Mouse (Mus musculus): ENCODE measurements around the gene Klhl2. TPM values are rescaled to one million over a fixed set of nuclear protein-coding genes. Genes with fewer than 3 reads are reported as not detected.

Gene Klhl2
- polyA plus RNA-seq, 1 experiment from 2014 or later = 32.2 TPM

GRCm38 (mm10) chr8:64820940-64821339 lies 28.9 kb downstream of the Klhl2 start:
- no peak overlapping the region for H3K27ac ChIP-seq (ENCODE audit: low read depth, low read length)
- no peaks in the 10 kb centered on the region for H3K36me3 ChIP-seq (ENCODE audit: control insufficient read depth, insufficient read depth, low read length)
- H3K4me2 ChIP-seq (ENCODE audit: low read depth, low read length) = no peak overlapping the region
- no peak for ATAC-seq (ENCODE audit: low read depth)
- no peak overlapping the region for H3K9ac ChIP-seq (replicated peaks; ENCODE audit: low read depth, low read length)
- H3K4me1 ChIP-seq (ENCODE audit: control insufficient read depth, insufficient read depth, low read length) = no peaks in the 10 kb centered on the region
- whole genome bisulfite sequencing = 98% methylated on average over 4 of the region's 4 CpGs
- H3K27me3 ChIP-seq (ENCODE audit: control insufficient read depth, insufficient read depth, low read length) = no peaks in the 10 kb centered on the region
- H3K4me3 ChIP-seq (ENCODE audit: low read depth, low read length) = no peak overlapping the region
- no peaks in the 10 kb centered on the region for H3K9me3 ChIP-seq (ENCODE audit: control insufficient read depth, low read length)

GRCm38 (mm10) chr8:64811790-64812189 lies 38.0 kb downstream of the Klhl2 start:
- H3K4me3 ChIP-seq (ENCODE audit: low read depth, low read length) = no peak overlapping the region
- 97% methylated on average over 9 of the region's 9 CpGs for WGBS
- ATAC-seq (ENCODE audit: low read depth) = no peak

GRCm38 (mm10) chr8:64811083-64811482 lies 38.7 kb downstream of the Klhl2 start:
- 78% methylated on average over 4 of the region's 4 CpGs for WGBS
- no peak overlapping the region for H3K9ac ChIP-seq (replicated peaks; ENCODE audit: low read depth, low read length)
- no peak for ATAC-seq (ENCODE audit: low read depth)
- H3K36me3 ChIP-seq (ENCODE audit: control insufficient read depth, insufficient read depth, low read length) = no peaks in the 10 kb centered on the region; the same call in 1 of the 2 replicates
- H3K9me3 ChIP-seq (ENCODE audit: control insufficient read depth, low read length) = no peaks in the 10 kb centered on the region
- H3K27ac ChIP-seq (ENCODE audit: low read depth, low read length) = no peak overlapping the region
- no peaks in the 10 kb centered on the region for H3K4me1 ChIP-seq (ENCODE audit: control insufficient read depth, insufficient read depth, low read length)
- H3K4me2 ChIP-seq (ENCODE audit: low read depth, low read length) = no peak overlapping the region
- H3K4me3 ChIP-seq (ENCODE audit: low read depth, low read length) = no peak overlapping the region
- no peaks in the 10 kb centered on the region for H3K27me3 ChIP-seq (ENCODE audit: control insufficient read depth, insufficient read depth, low read length)

More at GRCm38 (mm10) chr8:64811790-64812189, 38.0 kb downstream of the Klhl2 start:
- Histone ChIP-seq H3K27ac (ENCODE audit: low read depth, low read length) (no peak overlapping the region), H3K9me3 (ENCODE audit: control insufficient read depth, low read length) (no peaks in the 10 kb centered on the region), H3K36me3 (ENCODE audit: control insufficient read depth, insufficient read depth, low read length) (no peaks in the 10 kb centered on the region; the same call in 1 of the 2 replicates), H3K4me2 (ENCODE audit: low read depth, low read length) (no peak overlapping the region), H3K9ac (replicated peaks; ENCODE audit: low read depth, low read length) (no peak overlapping the region), H3K27me3 (ENCODE audit: control insufficient read depth, insufficient read depth, low read length) (no peaks in the 10 kb centered on the region), H3K4me1 (ENCODE audit: control insufficient read depth, insufficient read depth, low read length) (no peaks in the 10 kb centered on the region)

- Histone ChIP-seq H3K4me3 (ENCODE audit: low read depth, low read length) (no peak overlapping the region), H3K27ac (ENCODE audit: low read depth, low read length) (no peak overlapping the region), H3K4me2 (ENCODE audit: low read depth, low read length) (no peak overlapping the region), H3K27me3 (ENCODE audit: control insufficient read depth, insufficient read depth, low read length) (no peaks in the 10 kb centered on the region), H3K36me3 (ENCODE audit: control insufficient read depth, insufficient read depth, low read length) (no peaks in the 10 kb centered on the region; the same call in 1 of the 2 replicates), H3K4me1 (ENCODE audit: control insufficient read depth, insufficient read depth, low read length) (no peaks in the 10 kb centered on the region), H3K9ac (replicated peaks; ENCODE audit: low read depth, low read length) (no peak overlapping the region), H3K9me3 (ENCODE audit: control insufficient read depth, low read length) (no peaks in the 10 kb centered on the region)
- no peak for ATAC-seq (ENCODE audit: low read depth)
- WGBS = 86% methylated on average over 3 of the region's 3 CpGs
These were observed 43.3 kb downstream of the Klhl2 start for GRCm38 (mm10) chr8:64806558-64806957.

GRCm38 (mm10) chr8:64804971-64805370 lies 44.8 kb downstream of the Klhl2 start:
- Histone ChIP-seq H3K4me1 (ENCODE audit: control insufficient read depth, insufficient read depth, low read length) (no peaks in the 10 kb centered on the region), H3K4me3 (ENCODE audit: low read depth, low read length) (no peak overlapping the region), H3K27me3 (ENCODE audit: control insufficient read depth, insufficient read depth, low read length) (no peaks in the 10 kb centered on the region), H3K9me3 (ENCODE audit: control insufficient read depth, low read length) (no peaks in the 10 kb centered on the region), H3K4me2 (ENCODE audit: low read depth, low read length) (no peak overlapping the region), H3K27ac (ENCODE audit: low read depth, low read length) (no peak overlapping the region), H3K36me3 (ENCODE audit: control insufficient read depth, insufficient read depth, low read length) (no peaks in the 10 kb centered on the region), H3K9ac (replicated peaks; ENCODE audit: low read depth, low read length) (no peak overlapping the region)
- ATAC-seq (ENCODE audit: low read depth) = no peak
- 87% methylated on average over 4 of the region's 4 CpGs for WGBS

GRCm38 (mm10) chr8:64799306-64799705 lies 50.5 kb downstream of the Klhl2 start:
- no peak overlapping the region for H3K9ac ChIP-seq (replicated peaks; ENCODE audit: low read depth, low read length)
- H3K36me3 ChIP-seq (ENCODE audit: control insufficient read depth, insufficient read depth, low read length) = no peaks in the 10 kb centered on the region
- 93% methylated on average over 8 of the region's 8 CpGs for WGBS
- H3K4me2 ChIP-seq (ENCODE audit: low read depth, low read length) = no peak overlapping the region
- no peaks in the 10 kb centered on the region for H3K4me1 ChIP-seq (ENCODE audit: control insufficient read depth, insufficient read depth, low read length)
- no peak overlapping the region for H3K4me3 ChIP-seq (ENCODE audit: low read depth, low read length)
- H3K9me3 ChIP-seq (ENCODE audit: control insufficient read depth, low read length) = no peaks in the 10 kb centered on the region
- no peak overlapping the region for H3K27ac ChIP-seq (ENCODE audit: low read depth, low read length)
- no peak for ATAC-seq (ENCODE audit: low read depth)
- no peaks in the 10 kb centered on the region for H3K27me3 ChIP-seq (ENCODE audit: control insufficient read depth, insufficient read depth, low read length)

- ATAC-seq (ENCODE audit: low read depth) = no peak
- H3K4me2 ChIP-seq (ENCODE audit: low read depth, low read length) = no peak overlapping the region
- 85% methylated on average over 3 of the region's 3 CpGs for WGBS
These were observed 51.3 kb downstream of the Klhl2 start for GRCm38 (mm10) chr8:64798503-64798902.

GRCm38 (mm10) chr8:64797751-64798150 lies 52.1 kb downstream of the Klhl2 start:
- Histone ChIP-seq H3K9ac (replicated peaks; ENCODE audit: low read depth, low read length) (no peak overlapping the region), H3K9me3 (ENCODE audit: control insufficient read depth, low read length) (no peaks in the 10 kb centered on the region), H3K4me1 (ENCODE audit: control insufficient read depth, insufficient read depth, low read length) (no peaks in the 10 kb centered on the region), H3K27me3 (ENCODE audit: control insufficient read depth, insufficient read depth, low read length) (no peaks in the 10 kb centered on the region), H3K4me2 (ENCODE audit: low read depth, low read length) (no peak overlapping the region), H3K27ac (ENCODE audit: low read depth, low read length) (no peak overlapping the region), H3K4me3 (ENCODE audit: low read depth, low read length) (no peak overlapping the region), H3K36me3 (ENCODE audit: control insufficient read depth, insufficient read depth, low read length) (no peaks in the 10 kb centered on the region)
- 92% methylated on average over 10 of the region's 10 CpGs for WGBS
- no peak for ATAC-seq (ENCODE audit: low read depth)

More at GRCm38 (mm10) chr8:64798503-64798902, 51.3 kb downstream of the Klhl2 start:
- Histone ChIP-seq H3K27ac (ENCODE audit: low read depth, low read length) (no peak overlapping the region), H3K4me1 (ENCODE audit: control insufficient read depth, insufficient read depth, low read length) (no peaks in the 10 kb centered on the region), H3K9me3 (ENCODE audit: control insufficient read depth, low read length) (no peaks in the 10 kb centered on the region), H3K4me3 (ENCODE audit: low read depth, low read length) (no peak overlapping the region), H3K36me3 (ENCODE audit: control insufficient read depth, insufficient read depth, low read length) (no peaks in the 10 kb centered on the region), H3K9ac (replicated peaks; ENCODE audit: low read depth, low read length) (no peak overlapping the region), H3K27me3 (ENCODE audit: control insufficient read depth, insufficient read depth, low read length) (no peaks in the 10 kb centered on the region)

GRCm38 (mm10) chr8:64791250-64791881 lies 58.5 kb downstream of the Klhl2 start:
- 76% methylated on average over 4 of the region's 4 CpGs for WGBS
- Histone ChIP-seq H3K27me3 (ENCODE audit: control insufficient read depth, insufficient read depth, low read length) (no peaks in the 10 kb centered on the region), H3K4me2 (ENCODE audit: low read depth, low read length) (no peak overlapping the region), H3K4me3 (ENCODE audit: low read depth, low read length) (no peak overlapping the region), H3K36me3 (ENCODE audit: control insufficient read depth, insufficient read depth, low read length) (no peaks in the 10 kb centered on the region), H3K27ac (ENCODE audit: low read depth, low read length) (no peak overlapping the region), H3K4me1 (ENCODE audit: control insufficient read depth, insufficient read depth, low read length) (no peaks in the 10 kb centered on the region), H3K9ac (replicated peaks; ENCODE audit: low read depth, low read length) (no peak overlapping the region), H3K9me3 (ENCODE audit: control insufficient read depth, low read length) (no peaks in the 10 kb centered on the region)
- ATAC-seq (ENCODE audit: low read depth) = no peak
